Mouse (Mus musculus): ENCODE results near the gene Dleu7.

DNA sequence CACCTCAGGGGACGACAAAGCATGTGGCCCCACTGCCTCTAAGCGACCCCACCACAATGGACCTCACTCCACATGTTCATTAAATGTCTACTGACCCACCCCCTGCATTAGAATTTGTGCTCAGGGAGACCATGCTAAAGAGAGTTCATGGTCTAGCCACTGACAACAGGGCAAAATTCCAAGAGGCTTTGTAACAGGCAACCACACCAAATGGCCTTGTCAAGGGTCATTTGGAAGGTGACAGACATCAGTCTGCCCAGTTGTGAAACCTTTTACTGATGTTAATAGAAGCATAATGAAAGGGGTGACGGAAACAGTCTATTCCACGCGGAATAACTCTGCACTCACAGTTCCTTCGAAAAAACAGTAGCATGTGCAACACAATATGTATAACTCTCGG lies 44.5 kb downstream of the Dleu7 start:
- no peak for TF ChIP-seq EP300 (IDR thresholded peaks at IDR 0.05; ENCODE audit: low read depth)
- TF ChIP-seq CTCF (IDR thresholded peaks at IDR 0.05; ENCODE audit: low read depth) = no peak
